Mouse (Mus musculus) heart, postnatal 0 days (tissue): ENCODE measurements at regions not wholly inside any gene's neighbourhood (a gene's known extent, or its start where the extent isn't known, plus 50 kb on each side); places are given as distances from the start of the nearest gene placed in this dataset.

Source experiments
- ATAC-seq: fragments of 200-750 bp; cut with Nextera tagmentation; 2 replicates; pipeline ENCODE4 v1.8.0; 2017; ENCODE audit warnings: low read depth, moderate number of reproducible peaks, moderate library complexity; ENCODE audit not compliant: insufficient read depth
- DNase-seq: peaks from one replicate; pipeline ENCODE4 v3.0.0-alpha.2; 2016; ENCODE audit warnings: low spot score
- H3K27ac ChIP-seq: fragments of 300-500 bp; sonication (generic); 2 replicates; pipeline ENCODE4 v1.5.1; 2014; ENCODE audit warnings: low read depth, mild to moderate bottlenecking
- H3K27me3 ChIP-seq: fragments of 300-500 bp; sonication (generic); 2 replicates; pipeline ENCODE4 v1.6.1; 2014; ENCODE audit warnings: low read length, mixed read lengths; ENCODE audit not compliant: control insufficient read depth, insufficient read depth
- H3K36me3 ChIP-seq: fragments of 300-500 bp; sonication (generic); replicated peaks from 2 replicates; pipeline ENCODE4 v1.6.1; 2014; ENCODE audit warnings: low read length, mixed read lengths; ENCODE audit not compliant: control insufficient read depth, insufficient read depth
- H3K4me1 ChIP-seq: fragments of 300-500 bp; sonication (generic); 2 replicates; pipeline ENCODE4 v1.6.1; 2014; ENCODE audit warnings: antibody characterized with exemption; ENCODE audit not compliant: control insufficient read depth, insufficient read depth
- H3K4me2 ChIP-seq: fragments of 300-500 bp; sonication (generic); 2 replicates; pipeline ENCODE4 v1.6.1; 2014; ENCODE audit warnings: low read depth, mild to moderate bottlenecking, low read length, moderate library complexity
- H3K4me3 ChIP-seq: fragments of 300-500 bp; sonication (generic); 2 replicates; pipeline ENCODE4 v1.5.1; 2014; ENCODE audit warnings: low read depth, low read length
- H3K9ac ChIP-seq: fragments of 300-500 bp; sonication (generic); replicated peaks from 2 replicates; pipeline ENCODE4 v1.6.1; 2014; ENCODE audit warnings: low read depth, low read length, mixed read lengths
- H3K9me3 ChIP-seq: fragments of 300-500 bp; sonication (generic); replicated peaks from 2 replicates; pipeline ENCODE4 v1.6.1; 2016; ENCODE audit warnings: low read length; ENCODE audit not compliant: control insufficient read depth
- CTCF ChIP-seq: IDR thresholded peaks from 2 replicates; pipeline ENCODE4 v1.5.1; 2016; ENCODE audit warnings: antibody characterized with exemption, control low read depth, low read depth
- EP300 ChIP-seq: IDR thresholded peaks from 2 replicates; pipeline ENCODE4 v1.6.1; 2016; ENCODE audit warnings: antibody characterized with exemption, low read depth
- WGBS: fragments of 180-500 bp; shearing (Covaris S2); extraction: QIAGEN DNeasy Blood & Tissue Kit; methylation state at CpG from one replicate; pipeline ENCODE4 v1.1.7; 2014; 5-methylcytosine and 5-hydroxymethylcytosine counted together

GRCm38 (mm10) chr13:5549175-5549574, 312.1 kb upstream of the Klf6 start:
- ATAC-seq (no peak), DNase-seq (no peak)
- TF ChIP-seq CTCF (no peak), EP300 (no peak)
- 84% methylated on average over 4 of the region's 4 CpGs for WGBS
- H3K27ac ChIP-seq, result no peak overlapping the region
- H3K4me1 ChIP-seq, result peaks cover 12% of the 10 kb centered on the region; the same call in 1 of the 2 replicates
- no peak overlapping the region for H3K4me3 ChIP-seq
- H3K36me3 ChIP-seq, result no peaks in the 10 kb centered on the region
- H3K4me2 ChIP-seq, result no peak overlapping the region
- H3K9me3 ChIP-seq, result no peaks in the 10 kb centered on the region
- H3K27me3 ChIP-seq, result no peaks in the 10 kb centered on the region
- H3K9ac ChIP-seq, result no peak overlapping the region

- H3K27me3 ChIP-seq, result no peaks in the 10 kb centered on the region
- no peak for DNase-seq
- no peak overlapping the region for H3K4me2 ChIP-seq
- TF ChIP-seq CTCF, result no peak
- H3K36me3 ChIP-seq, result no peaks in the 10 kb centered on the region
- no peak overlapping the region for H3K4me3 ChIP-seq
- H3K4me1 ChIP-seq, result peaks cover 12% of the 10 kb centered on the region; the same call in 1 of the 2 replicates
- H3K27ac ChIP-seq, result no peak overlapping the region
- H3K9me3 ChIP-seq, result no peaks in the 10 kb centered on the region
- 93% methylated on average over 7 of the region's 7 CpGs for WGBS
- ATAC-seq, result no peak
- no peak overlapping the region for H3K9ac ChIP-seq
These were observed 311.5 kb upstream of the Klf6 start for GRCm38 (mm10) chr13:5549747-5550146.

- no peaks in the 10 kb centered on the region for H3K36me3 ChIP-seq
- ATAC-seq (no peak), DNase-seq (no peak)
- no peak overlapping the region for H3K4me3 ChIP-seq
- no peaks in the 10 kb centered on the region for H3K9me3 ChIP-seq
- H3K4me1 ChIP-seq, result peaks cover 12% of the 10 kb centered on the region; the same call in 1 of the 2 replicates
- H3K9ac ChIP-seq, result no peak overlapping the region
- no peak overlapping the region for H3K4me2 ChIP-seq
- TF ChIP-seq EP300, result no peak
- TF ChIP-seq CTCF, result no peak
- no peak overlapping the region for H3K27ac ChIP-seq
- no peaks in the 10 kb centered on the region for H3K27me3 ChIP-seq
- WGBS, result 97% methylated on average over 3 of the region's 3 CpGs
These were observed 310.9 kb upstream of the Klf6 start for GRCm38 (mm10) chr13:5550354-5550753.

DNA sequence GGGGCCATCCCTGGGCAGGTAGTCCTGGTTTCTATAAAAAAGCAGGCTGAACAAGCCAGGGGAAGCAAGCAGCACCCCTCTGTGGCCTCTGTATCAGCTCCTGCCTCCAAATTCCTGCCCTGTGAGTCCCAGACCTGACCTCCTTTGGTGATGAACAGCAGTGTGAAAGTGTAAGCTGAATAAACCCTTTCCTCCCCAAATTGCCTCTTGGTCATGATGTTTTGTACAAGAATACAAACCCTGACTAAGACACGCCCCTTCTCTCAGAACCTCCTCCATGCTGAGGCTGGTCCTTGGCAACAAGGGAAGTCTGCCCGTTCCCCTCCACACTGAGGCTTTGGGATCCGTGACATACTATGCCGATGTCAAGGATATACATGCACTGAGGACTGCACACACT, 310.2 kb upstream of the Klf6 start:
- Histone ChIP-seq H3K27ac (no peak overlapping the region), H3K27me3 (no peaks in the 10 kb centered on the region), H3K4me1 (peaks cover 12% of the 10 kb centered on the region; the same call in 1 of the 2 replicates), H3K36me3 (no peaks in the 10 kb centered on the region), H3K9me3 (no peaks in the 10 kb centered on the region), H3K4me2 (no peak overlapping the region), H3K9ac (no peak overlapping the region), H3K4me3 (no peak overlapping the region)
- ATAC-seq, result no peak
- no peak for DNase-seq
- 96% methylated on average over 4 of the region's 4 CpGs for WGBS
- no peak for TF ChIP-seq CTCF
- no peak for TF ChIP-seq EP300

DNA sequence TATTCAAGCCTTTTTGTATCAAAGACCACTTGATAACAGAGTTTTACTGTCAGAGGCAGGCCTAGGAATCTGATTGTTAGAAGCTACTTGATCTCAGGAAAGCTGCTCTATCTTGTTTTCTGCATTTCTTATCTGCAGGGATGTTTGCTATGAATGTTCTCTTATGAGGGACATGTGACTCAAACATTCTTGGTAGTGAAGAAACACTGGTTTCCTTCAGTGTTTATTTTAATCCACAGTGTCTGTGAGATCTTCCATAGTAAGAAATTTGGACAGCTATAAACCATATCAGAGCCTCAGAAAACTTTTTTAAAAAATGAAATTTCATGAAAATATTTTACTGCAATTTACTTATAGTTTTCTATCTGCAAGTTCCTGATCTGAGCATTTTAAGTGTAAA, 307.8 kb upstream of the Klf6 start:
- peaks cover 3% of the 10 kb centered on the region; the same call in 1 of the 2 replicates for H3K4me1 ChIP-seq
- ATAC-seq (no peak), DNase-seq (no peak)
- H3K36me3 ChIP-seq, result no peaks in the 10 kb centered on the region
- H3K27ac ChIP-seq, result no peak overlapping the region
- H3K4me2 ChIP-seq, result no peak overlapping the region
- no peak overlapping the region for H3K9ac ChIP-seq
- TF ChIP-seq EP300 (no peak), CTCF (no peak)
- no peak overlapping the region for H3K4me3 ChIP-seq
- H3K27me3 ChIP-seq, result no peaks in the 10 kb centered on the region
- no peaks in the 10 kb centered on the region for H3K9me3 ChIP-seq

DNA sequence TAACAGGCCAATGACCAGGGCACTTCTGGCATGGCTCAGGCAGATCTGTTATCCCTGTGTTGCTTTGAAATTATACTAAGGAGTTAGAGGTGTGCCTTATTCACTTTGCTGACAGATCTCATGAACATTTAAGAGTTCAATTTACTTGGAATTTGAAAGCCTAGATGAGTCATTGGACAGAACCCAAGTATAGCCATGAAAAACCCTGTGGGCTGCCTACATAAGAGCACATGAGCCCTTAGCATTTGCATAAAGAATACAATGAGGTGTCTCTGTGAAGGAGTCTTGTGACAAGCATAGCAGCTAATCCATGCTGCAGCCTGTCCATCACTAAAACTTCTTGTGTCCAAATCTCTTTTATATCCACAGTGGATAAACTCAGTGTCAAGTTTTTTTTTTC, 303.2 kb upstream of the Klf6 start:
- ATAC-seq, result no peak
- no peak for DNase-seq
- TF ChIP-seq EP300 (no peak), CTCF (no peak)
- Histone ChIP-seq H3K4me3 (no peak overlapping the region), H3K36me3 (no peaks in the 10 kb centered on the region), H3K4me2 (no peak overlapping the region), H3K9me3 (no peaks in the 10 kb centered on the region), H3K27ac (no peak overlapping the region), H3K4me1 (no peaks in the 10 kb centered on the region; the same call in 1 of the 2 replicates), H3K27me3 (no peaks in the 10 kb centered on the region), H3K9ac (no peak overlapping the region)
